Mouse (Mus musculus) mouse embryonic stem cell (cell line): ENCODE results near the gene Fcer1g.
"Not testable (repeated sequence)": the region's sequence is repeated elsewhere in the genome, so short reads cannot be mapped to it uniquely, and the experiment has no call there.

ENCODE experiments used
- in situ Hi-C, 2 experiments: fragments of 300-500 bp; cut with MboI; formaldehyde crosslinking; loops; 1 replicate in 1 of 2; 3 replicates in 1 of 2; pipeline ENCODE4 v1.14.3; 2019 to 2020; ENCODE audit warnings: low sequenced_read_pairs in 2 of 2, low pct_unique_long_range_greater_than_20kb in 1 of 2, mixed read lengths in 1 of 2; ENCODE audit not compliant: unreplicated experiment in 1 of 2

Gene Fcer1g

GRCm38 (mm10) chr1:171248386-171249226 is 14.4 kb upstream of the Fcer1g start:
- in situ Hi-C loops, result no loop called here

DNA sequence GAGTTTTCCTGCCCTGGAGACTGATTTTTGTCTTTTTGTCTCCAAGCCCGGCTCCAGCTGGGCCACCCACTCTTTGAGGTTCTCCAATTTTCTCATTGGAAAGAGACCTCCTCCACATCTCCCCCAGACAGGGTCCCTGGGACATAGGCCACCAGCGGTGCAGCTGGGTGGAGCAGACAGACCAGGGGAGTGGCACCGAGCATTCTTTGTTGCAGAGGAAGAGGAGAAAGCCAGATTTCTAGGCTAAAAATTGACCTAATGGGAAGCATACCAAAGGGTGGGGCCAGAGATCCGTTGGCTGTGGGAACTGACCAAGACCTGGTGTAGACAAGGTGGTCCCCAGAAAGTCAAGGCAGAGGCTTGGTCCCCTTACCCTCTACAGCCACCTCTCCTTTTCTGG is 13.8 kb upstream of the Fcer1g start:
- in situ Hi-C loops, result no loop called here

- in situ Hi-C loops, result no loop called here
These were observed 13.3 kb upstream of the Fcer1g start for GRCm38 (mm10) chr1:171247453-171247841.

DNA sequence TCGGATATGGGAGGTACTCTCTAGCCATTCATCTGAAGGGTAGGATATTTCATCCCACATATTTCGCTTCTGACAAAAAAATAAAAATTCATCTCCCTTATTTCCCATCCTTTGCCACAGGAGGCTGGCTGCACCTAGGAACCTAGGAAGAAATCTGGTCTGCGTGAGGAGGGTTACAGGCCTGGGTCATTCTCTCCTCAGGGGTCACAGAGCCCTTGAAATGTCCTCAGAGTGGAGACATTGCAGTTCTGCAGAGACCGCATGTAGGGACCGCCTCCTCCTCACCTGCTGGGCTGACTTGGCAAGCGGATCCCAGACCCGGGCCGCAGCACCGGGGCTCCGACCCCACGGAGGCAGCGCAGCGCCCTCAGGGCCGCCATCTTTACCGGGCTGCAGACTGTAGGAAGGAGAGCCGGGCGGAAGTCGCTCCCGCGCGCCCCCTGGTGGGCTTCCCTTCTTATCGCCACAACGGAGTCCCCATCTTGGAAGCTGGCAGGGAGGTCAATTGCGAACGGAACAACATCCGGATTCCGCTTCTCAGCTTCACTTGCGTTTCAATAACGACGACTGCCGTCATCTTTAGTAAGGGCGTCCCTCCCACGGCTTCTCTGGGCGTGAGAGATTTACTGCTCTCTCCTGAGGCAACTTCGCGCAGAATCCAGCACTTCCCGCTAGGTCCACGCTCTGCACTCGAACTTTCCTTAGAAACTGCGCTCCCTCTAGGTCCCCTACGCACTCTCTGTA is 12.7 kb upstream of the Fcer1g start:
- in situ Hi-C loops, result no loop called here

GRCm38 (mm10) chr1:171245353-171245752 is 11.2 kb upstream of the Fcer1g start:
- in situ Hi-C loops, result no loop called here

DNA sequence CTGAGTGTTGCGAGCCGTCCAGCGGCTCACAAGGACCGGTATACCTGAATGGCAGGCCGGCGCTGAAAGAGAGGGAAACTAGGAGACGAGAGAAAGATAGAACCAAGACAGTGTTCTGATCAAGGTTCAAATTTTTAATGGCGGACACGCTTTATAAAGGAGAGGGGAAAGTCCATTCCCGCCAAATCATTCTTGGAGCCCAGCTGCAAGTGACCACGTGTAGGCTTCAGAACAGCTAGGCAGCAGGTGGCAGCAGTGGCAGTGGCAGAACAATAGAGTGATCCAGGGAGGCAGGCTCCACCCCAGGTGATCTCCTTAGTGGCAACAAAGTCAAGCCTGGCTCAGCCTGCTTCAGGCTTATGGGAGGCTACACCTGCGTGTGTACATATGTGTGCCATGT is 7.8 kb upstream of the Fcer1g start:
- in situ Hi-C loops, result not testable (repeated sequence)

DNA sequence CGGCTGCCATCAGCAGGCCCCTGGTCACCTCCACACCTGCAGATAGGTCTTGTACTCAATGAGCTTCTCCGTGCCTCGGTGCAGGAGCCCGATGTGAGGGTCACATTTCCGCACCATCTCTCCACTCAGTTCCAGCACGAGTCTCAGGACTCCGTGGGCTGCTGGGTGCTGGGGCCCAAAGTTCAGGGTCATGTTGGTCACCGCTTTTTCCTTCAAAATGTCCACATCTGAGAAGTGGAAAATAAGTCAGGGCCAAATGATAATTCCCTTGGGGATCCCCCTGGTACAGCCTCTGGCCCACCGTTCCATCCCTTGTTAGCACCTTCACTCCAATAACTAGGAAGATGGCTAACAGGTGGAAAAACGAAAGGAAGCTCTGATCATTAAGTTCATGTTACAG is 6.7 kb upstream of the Fcer1g start:
- in situ Hi-C loops, result no loop called here

DNA sequence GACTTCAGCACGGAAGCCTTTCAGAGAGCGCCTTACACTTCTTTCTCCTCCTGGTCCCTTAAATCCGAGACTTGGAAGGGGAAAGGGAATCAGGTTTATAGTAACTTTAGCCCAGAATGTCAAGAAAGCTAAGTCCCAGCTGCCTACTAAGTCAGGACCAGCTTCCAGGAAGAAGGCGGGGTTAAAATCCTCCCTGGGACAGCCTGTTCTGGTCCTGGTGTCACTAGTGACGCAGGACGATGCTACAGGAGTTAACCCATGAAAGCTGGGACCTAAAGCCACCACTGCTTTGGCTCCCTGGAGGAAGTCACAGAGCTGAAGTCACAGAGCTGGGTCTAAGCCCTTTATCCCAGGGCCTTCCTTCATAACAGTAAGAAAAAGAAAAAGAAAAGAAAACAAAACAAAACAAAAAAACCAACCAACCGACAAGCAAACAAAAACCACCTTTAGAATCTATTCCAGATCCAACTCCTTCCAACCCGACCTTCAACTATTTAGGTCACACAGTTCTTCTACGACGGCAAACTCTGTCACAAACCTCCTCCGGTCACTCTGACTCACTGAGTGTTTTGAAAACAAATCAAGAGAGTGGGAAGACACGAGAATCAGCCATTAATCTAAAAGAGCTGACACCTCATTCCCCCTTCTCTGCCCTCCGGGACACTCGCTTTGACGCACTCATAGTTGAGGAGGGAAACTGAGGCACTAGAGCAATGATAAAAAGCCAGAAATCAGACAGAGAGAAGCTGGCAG is 6.0 kb upstream of the Fcer1g start:
- in situ Hi-C loops, result no loop called here

GRCm38 (mm10) chr1:171238463-171238862 is 4.3 kb upstream of the Fcer1g start:
- in situ Hi-C loops, result no loop called here

GRCm38 (mm10) chr1:171237438-171237837 is 3.3 kb upstream of the Fcer1g start:
- in situ Hi-C loops, result no loop called here

DNA sequence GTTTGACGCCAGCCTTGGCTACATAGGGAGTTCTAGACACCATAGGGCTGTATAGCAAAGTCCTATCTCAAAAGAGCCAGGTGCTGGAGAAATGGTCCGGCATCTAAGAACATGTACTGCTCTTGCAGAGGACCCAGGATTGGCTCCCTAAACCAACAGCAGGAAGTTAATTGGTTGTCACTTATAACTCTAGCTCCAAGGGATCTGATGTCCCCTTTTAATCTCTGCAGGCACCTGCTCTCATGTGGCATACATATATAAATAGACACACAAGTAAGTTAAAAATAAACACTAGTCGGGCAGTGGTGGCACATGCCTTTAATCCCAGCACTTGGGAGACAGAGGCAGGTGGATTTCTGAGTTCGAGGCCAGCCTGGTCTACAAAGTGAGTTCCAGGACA is 1.6 kb upstream of the Fcer1g start:
- in situ Hi-C loops, result no loop called here

DNA sequence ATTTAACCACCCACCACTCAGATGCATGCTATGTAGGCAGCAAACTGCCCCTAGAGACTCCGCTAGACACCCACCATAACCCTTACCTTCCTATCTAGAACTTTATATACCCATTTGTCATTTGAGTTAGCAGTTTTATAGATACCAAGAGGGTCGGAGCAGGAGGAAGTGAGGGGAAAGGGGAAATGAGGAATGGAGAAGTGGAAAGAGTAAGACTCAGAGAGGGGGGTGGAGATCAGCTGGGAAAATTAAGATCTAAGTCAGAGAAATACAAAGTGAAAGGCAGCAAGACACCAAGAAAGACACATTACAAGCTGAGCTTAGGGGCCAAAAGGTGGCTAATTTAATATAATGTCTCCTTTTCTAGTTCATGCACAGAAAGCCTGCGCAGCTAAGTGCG is 373 bp upstream of the Fcer1g start:
- in situ Hi-C loops, result no loop called here

GRCm38 (mm10) chr1:171232800-171233730 is 1.1 kb downstream of the Fcer1g start:
- in situ Hi-C loops, result no loop called here

DNA sequence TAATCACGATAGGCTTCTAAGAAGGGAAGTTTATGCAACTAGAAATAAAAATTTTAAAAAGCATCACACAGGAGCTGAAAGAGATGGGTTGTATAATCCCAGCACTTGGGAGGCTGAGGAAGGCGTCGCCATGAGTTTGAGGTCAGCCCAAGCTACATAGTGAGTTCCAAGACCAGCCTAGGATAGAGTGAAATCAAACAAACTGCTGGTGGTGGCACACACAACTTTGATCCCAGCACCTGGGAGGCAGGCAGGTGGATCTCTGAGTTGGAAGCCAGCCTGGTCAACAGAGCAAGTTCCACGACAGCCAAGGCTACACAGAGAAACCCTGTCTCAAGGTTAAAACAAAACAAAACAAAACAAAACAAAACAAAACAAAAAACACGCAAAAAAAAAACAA is 1.8 kb downstream of the Fcer1g start:
- in situ Hi-C loops, result no loop called here

GRCm38 (mm10) chr1:171231844-171232243 is 2.3 kb downstream of the Fcer1g start:
- in situ Hi-C loops, result no loop called here

DNA sequence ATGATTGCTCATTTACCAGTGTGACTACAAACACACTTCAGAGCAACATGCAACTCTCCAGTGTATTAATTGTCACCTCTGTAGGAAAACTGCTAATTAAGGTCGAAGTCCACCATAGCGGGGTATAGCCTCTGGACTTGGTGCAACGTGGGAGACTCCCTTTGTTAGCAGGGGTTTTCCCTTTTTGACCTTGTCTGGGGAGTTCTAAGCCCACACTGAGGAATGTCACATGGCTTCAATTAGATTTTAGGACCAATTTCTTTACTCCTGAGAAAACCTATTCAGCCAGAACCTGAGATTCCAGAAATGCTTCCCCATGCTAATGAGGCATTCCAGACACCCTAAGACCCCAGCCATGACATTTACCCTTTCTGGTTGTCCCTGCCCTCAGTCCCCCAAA is 4.0 kb downstream of the Fcer1g start:
- in situ Hi-C loops, result no loop called here

GRCm38 (mm10) chr1:171229750-171230149 is 4.4 kb downstream of the Fcer1g start:
- in situ Hi-C loops, result no loop called here

DNA sequence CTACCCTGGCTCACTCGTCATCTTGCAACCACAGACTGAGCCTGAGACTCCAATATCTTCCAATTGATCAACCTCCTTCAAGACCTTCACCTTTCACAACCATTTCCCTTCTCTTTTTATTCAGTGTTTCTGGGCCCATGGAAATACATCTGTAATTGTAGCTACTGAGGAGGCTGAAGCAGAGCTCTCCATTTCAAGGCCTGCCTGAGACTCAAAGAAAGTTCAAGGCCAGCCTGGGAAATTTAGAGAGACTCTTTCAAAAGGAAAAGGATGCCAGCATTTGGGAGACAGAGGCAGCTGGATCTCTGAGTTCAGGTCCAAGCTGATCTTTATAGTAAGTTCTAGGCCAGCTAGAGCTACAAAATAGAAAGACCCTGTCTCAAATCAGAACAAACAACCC is 6.3 kb downstream of the Fcer1g start:
- in situ Hi-C loops, result no loop called here
